Mouse (Mus musculus) neural tube, embryonic 14.5 days (tissue): ENCODE measurements at regions not wholly inside any gene's neighbourhood (a gene's known extent, or its start where the extent isn't known, plus 50 kb on each side); places are given as distances from the start of the nearest gene placed in this dataset.

Experiments used
- ATAC-seq: fragments of 200-750 bp; cut with Nextera tagmentation; 2 replicates; pipeline ENCODE4 v1.8.0; 2017; ENCODE audit warnings: low read depth, mild to moderate bottlenecking, moderate TSS enrichment, moderate library complexity
- H3K27ac ChIP-seq: fragments of 300-500 bp; sonication (generic); 2 replicates; pipeline ENCODE4 v1.5.1; 2014; ENCODE audit warnings: low read depth, mild to moderate bottlenecking, control low read depth, low read length, moderate library complexity, mixed read lengths
- H3K27me3 ChIP-seq: fragments of 300-500 bp; sonication (generic); 2 replicates; pipeline ENCODE4 v1.6.1; 2014; ENCODE audit warnings: low read length; ENCODE audit not compliant: control insufficient read depth, insufficient read depth
- H3K36me3 ChIP-seq: fragments of 300-500 bp; sonication (generic); 2 replicates; pipeline ENCODE4 v1.6.1; 2014; ENCODE audit warnings: low read length, mixed read lengths; ENCODE audit not compliant: control insufficient read depth, insufficient read depth
- H3K4me1 ChIP-seq: fragments of 300-500 bp; sonication (generic); 2 replicates; pipeline ENCODE4 v1.6.1; 2014; ENCODE audit warnings: low read length; ENCODE audit not compliant: control insufficient read depth, insufficient read depth
- H3K4me2 ChIP-seq: fragments of 300-500 bp; sonication (generic); 2 replicates; pipeline ENCODE4 v1.6.1; 2014; ENCODE audit warnings: mild to moderate bottlenecking, low read depth, low read length, control low read depth
- H3K4me3 ChIP-seq: fragments of 300-500 bp; sonication (generic); 2 replicates; pipeline ENCODE4 v1.5.1; 2014; ENCODE audit warnings: low read depth, low read length, control low read depth, mixed read lengths
- H3K9ac ChIP-seq: fragments of 300-500 bp; sonication (generic); replicated peaks from 2 replicates; pipeline ENCODE4 v1.6.1; 2014; ENCODE audit warnings: low read depth, mild to moderate bottlenecking, control low read depth, low read length, mixed read lengths
- H3K9me3 ChIP-seq: fragments of 300-500 bp; sonication (generic); 2 replicates; pipeline ENCODE4 v1.6.1; 2016; ENCODE audit warnings: low read length; ENCODE audit not compliant: control insufficient read depth
- WGBS: fragments of 180-500 bp; shearing (Covaris S2); extraction: QIAGEN DNeasy Blood & Tissue Kit; methylation state at CpG from one replicate; pipeline ENCODE4 v1.1.7; 2014; 5-methylcytosine and 5-hydroxymethylcytosine counted together

- no peaks in the 10 kb centered on the region for H3K4me1 ChIP-seq
- H3K4me2 ChIP-seq: no peak overlapping the region
- H3K36me3 ChIP-seq: no peaks in the 10 kb centered on the region
- no peaks in the 10 kb centered on the region for H3K9me3 ChIP-seq
- WGBS: 74% methylated on average over 14 of the region's 14 CpGs
- H3K9ac ChIP-seq: no peak overlapping the region
- H3K4me3 ChIP-seq: no peak overlapping the region
- no peak overlapping the region for H3K27ac ChIP-seq
- no peaks in the 10 kb centered on the region for H3K27me3 ChIP-seq
- ATAC-seq: no peak
Measured at GRCm38 (mm10) chr13:111157921-111158638, 96.7 kb upstream of the Actbl2 start.

DNA sequence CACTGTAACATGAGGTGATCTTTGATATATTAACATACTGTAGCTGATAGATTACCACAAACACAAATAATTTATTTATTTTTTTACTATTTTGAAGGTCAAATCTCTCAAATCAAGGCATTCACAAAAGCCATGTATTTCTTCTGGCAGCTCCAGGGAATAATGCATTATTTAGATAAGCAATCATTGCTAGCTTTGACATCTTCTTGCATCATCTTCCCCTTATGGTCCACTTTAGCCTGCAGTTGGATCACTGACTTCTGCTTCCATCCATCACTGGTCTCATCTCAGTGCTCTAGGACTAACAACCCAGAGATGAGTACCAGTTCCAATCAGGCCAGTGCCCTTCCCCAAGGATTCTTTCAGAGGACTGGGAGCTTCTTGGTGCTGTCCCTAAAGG, 95.3 kb upstream of the Actbl2 start:
- Histone ChIP-seq H3K4me2 (no peak overlapping the region), H3K4me3 (no peak overlapping the region), H3K27me3 (no peaks in the 10 kb centered on the region), H3K36me3 (no peaks in the 10 kb centered on the region), H3K4me1 (no peaks in the 10 kb centered on the region), H3K9ac (no peak overlapping the region), H3K9me3 (no peaks in the 10 kb centered on the region), H3K27ac (no peak overlapping the region)
- no peak for ATAC-seq

DNA sequence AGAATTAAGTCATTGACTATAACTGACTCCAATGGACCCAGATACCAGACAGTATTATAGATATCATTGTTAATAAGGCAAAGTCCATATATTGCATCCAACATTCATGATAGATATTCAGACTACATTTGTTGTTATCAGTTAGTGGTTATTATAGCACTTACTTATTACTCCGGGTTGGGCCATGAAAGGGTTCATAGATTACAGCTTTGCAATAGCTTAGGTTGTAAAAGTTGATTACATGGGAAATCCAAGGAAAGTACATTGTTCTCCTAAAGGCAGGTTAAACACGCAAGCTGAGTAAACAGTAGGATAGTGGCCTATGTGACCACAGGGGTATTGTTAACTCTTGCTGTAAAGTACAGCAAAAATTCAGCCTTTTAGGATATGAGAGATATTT, 89.3 kb upstream of the Actbl2 start:
- ATAC-seq: no peak
- no peak overlapping the region for H3K4me2 ChIP-seq
- no peak overlapping the region for H3K9ac ChIP-seq
- no peak overlapping the region for H3K27ac ChIP-seq
- no peaks in the 10 kb centered on the region for H3K27me3 ChIP-seq
- no peaks in the 10 kb centered on the region for H3K9me3 ChIP-seq
- no peaks in the 10 kb centered on the region for H3K4me1 ChIP-seq
- H3K36me3 ChIP-seq: no peaks in the 10 kb centered on the region
- WGBS: 79% methylated on average over 2 of the region's 2 CpGs
- H3K4me3 ChIP-seq: no peak overlapping the region

- 68% methylated on average over 5 of the region's 5 CpGs for WGBS
- no peaks in the 10 kb centered on the region for H3K36me3 ChIP-seq
- H3K4me3 ChIP-seq: no peak overlapping the region
- no peak overlapping the region for H3K9ac ChIP-seq
- H3K4me1 ChIP-seq: no peaks in the 10 kb centered on the region
- no peak for ATAC-seq
- H3K4me2 ChIP-seq: no peak overlapping the region
- H3K9me3 ChIP-seq: no peaks in the 10 kb centered on the region
- H3K27ac ChIP-seq: no peak overlapping the region
- no peaks in the 10 kb centered on the region for H3K27me3 ChIP-seq
Measured at GRCm38 (mm10) chr13:111170269-111171165, 84.3 kb upstream of the Actbl2 start.

DNA sequence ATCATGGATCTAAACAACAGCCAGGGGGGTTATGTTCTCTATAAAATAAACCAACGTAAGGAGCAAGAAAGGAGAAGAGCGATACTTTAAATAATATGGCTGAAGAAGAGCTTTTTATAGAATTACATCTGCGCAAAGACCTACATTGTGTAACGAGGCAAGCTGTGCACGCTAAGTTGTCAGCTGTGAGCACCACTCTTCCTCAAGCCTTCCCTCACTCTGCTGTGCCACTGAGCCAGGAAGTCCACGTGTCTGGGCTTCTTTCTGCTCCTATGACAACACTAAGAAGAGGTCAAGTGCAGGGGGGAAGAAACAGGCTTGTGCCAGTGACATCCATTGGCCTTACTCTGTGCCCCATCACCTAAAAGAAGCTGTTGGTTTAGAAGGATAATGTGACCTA, 75.6 kb upstream of the Actbl2 start:
- ATAC-seq: no peak
- 88% methylated on average over 6 of the region's 6 CpGs for WGBS
- no peaks in the 10 kb centered on the region for H3K27me3 ChIP-seq

DNA sequence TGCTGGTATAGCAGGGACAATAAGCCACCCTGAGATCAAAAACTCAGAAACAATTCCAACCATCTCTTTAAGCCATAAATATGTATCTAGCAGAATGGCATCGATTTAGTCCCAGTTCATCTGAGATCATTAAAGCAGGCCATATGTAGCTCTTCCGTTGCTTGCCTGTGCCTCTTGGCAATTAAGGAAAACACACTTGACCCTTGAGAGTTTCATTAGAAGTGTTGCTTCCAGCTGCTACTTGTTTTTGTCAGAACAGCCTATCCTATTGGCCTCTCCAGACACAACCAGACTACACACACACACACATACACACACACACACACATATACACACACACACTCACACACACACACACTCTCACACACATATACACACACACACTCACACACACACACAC, 71.5 kb upstream of the Actbl2 start:
- ATAC-seq: no peak
- 46% methylated on average over 2 of the region's 2 CpGs for WGBS
- no peak overlapping the region for H3K4me2 ChIP-seq
- no peaks in the 10 kb centered on the region for H3K27me3 ChIP-seq
- no peak overlapping the region for H3K27ac ChIP-seq
- no peaks in the 10 kb centered on the region for H3K4me1 ChIP-seq
- H3K9me3 ChIP-seq: no peaks in the 10 kb centered on the region
- no peaks in the 10 kb centered on the region for H3K36me3 ChIP-seq
- no peak overlapping the region for H3K4me3 ChIP-seq
- H3K9ac ChIP-seq: no peak overlapping the region

More for the DNA sequence above, 75.6 kb upstream of the Actbl2 start:
- Histone ChIP-seq H3K4me2 (no peak overlapping the region), H3K36me3 (no peaks in the 10 kb centered on the region), H3K4me3 (no peak overlapping the region), H3K9me3 (no peaks in the 10 kb centered on the region), H3K27ac (no peak overlapping the region), H3K9ac (no peak overlapping the region), H3K4me1 (no peaks in the 10 kb centered on the region)

DNA sequence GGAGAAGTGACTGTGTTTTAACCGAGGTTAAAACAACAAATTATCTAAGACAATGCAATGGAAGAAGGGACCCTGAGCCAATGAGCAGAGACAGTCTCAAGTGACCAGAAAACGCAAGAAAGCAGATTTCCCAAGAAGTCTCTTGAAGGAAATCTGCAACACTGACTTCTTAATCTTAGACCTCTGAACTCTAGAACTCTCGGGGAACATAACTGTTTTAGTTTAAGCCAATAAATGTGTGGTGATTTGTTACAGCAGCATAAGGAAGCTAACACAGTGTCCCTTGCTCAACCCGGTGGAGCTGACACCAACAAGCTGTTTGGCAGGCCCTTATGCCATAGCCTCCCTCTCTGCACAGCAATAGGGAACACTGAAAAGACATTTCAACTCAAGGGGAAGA, 69.0 kb upstream of the Actbl2 start:
- no peak overlapping the region for H3K4me3 ChIP-seq
- no peaks in the 10 kb centered on the region for H3K4me1 ChIP-seq
- no peaks in the 10 kb centered on the region for H3K36me3 ChIP-seq
- no peak for ATAC-seq
- H3K27me3 ChIP-seq: no peaks in the 10 kb centered on the region
- no peaks in the 10 kb centered on the region for H3K9me3 ChIP-seq
- H3K27ac ChIP-seq: no peak overlapping the region
- no peak overlapping the region for H3K9ac ChIP-seq
- H3K4me2 ChIP-seq: no peak overlapping the region
- WGBS: 82% methylated on average over 4 of the region's 4 CpGs

GRCm38 (mm10) chr13:111186833-111187232, 68.0 kb upstream of the Actbl2 start:
- Histone ChIP-seq H3K4me3 (no peak overlapping the region), H3K27me3 (no peaks in the 10 kb centered on the region), H3K9ac (no peak overlapping the region), H3K4me1 (no peaks in the 10 kb centered on the region), H3K36me3 (no peaks in the 10 kb centered on the region), H3K4me2 (no peak overlapping the region), H3K9me3 (no peaks in the 10 kb centered on the region), H3K27ac (no peak overlapping the region)
- no peak for ATAC-seq
- WGBS: 91% methylated on average over 2 of the region's 2 CpGs

DNA sequence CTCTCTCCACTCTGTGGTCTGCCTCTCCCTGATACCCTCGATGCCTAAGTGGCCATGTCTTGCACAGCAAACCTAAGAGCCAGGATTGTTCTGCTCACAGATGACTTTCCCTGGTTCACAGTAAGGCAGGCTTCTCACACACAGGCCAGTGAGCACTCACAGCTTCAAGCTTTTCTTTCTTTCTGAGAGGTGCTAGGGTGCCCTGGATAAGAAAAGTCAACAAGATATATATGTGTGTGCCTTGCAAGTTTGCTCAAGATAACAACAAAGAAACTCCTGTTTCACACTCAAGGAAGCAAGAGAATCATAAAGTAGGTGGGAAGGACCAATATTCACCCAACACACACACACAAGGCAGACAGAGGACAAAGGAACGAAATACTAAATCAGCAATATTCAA, 60.9 kb upstream of the Actbl2 start:
- ATAC-seq: no peak
- Histone ChIP-seq H3K36me3 (no peaks in the 10 kb centered on the region), H3K9me3 (no peaks in the 10 kb centered on the region), H3K4me2 (no peak overlapping the region), H3K4me1 (peaks cover 4% of the 10 kb centered on the region; the same call in 1 of the 2 replicates), H3K9ac (no peak overlapping the region), H3K27me3 (no peaks in the 10 kb centered on the region), H3K27ac (no peak overlapping the region), H3K4me3 (no peak overlapping the region)
- WGBS: 76% methylated on average over 2 of the region's 2 CpGs
